Mouse (Mus musculus): ENCODE measurements at regions not wholly inside any gene's neighbourhood (a gene's known extent, or its start where the extent isn't known, plus 50 kb on each side); places are given as distances from the start of the nearest gene placed in this dataset.
A peak's percentile ranks its signal among the peaks of the same experiment; 100 is the strongest.

GRCm38 (mm10) chr12:117389516-117390347, 126.5 kb upstream of the Rapgef5 start:
- ATAC-seq, result no peak
- 53% methylated on average over 7 of the region's 7 CpGs for WGBS

DNA sequence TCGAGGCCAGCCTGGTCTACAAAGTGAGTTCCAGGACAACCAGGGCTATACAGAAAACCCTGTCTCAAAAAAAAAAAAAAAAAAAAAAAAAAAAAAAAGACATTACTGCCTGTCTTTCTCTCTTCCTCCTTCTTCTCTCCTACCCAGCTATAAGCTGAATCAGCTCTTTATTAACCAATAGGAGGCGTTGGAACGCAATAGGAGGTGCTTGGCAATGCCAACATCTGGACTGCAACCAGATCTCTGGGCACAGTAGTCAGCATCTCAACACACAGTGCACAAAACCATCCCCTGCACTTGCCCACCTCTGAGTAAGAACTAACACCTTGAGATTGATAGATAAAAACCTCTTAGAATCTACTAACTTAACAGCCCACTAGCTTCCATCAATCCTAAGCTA, 118.8 kb upstream of the Rapgef5 start:
- Histone ChIP-seq H3K4me2 (ENCODE audit: low read depth, low read length) (no peak overlapping the region), H3K27ac (ENCODE audit: low read length) (no peak overlapping the region), H3K9me3 (ENCODE audit: control insufficient read depth, low read length) (no peaks in the 10 kb centered on the region), H3K9ac (ENCODE audit: low read depth, low read length) (no peak overlapping the region), H3K4me3 (ENCODE audit: low read length) (no peak overlapping the region), H3K27me3 (replicated peaks; ENCODE audit: control insufficient read depth, insufficient read depth, low read length) (no peaks in the 10 kb centered on the region), H3K4me1 (ENCODE audit: control insufficient read depth, insufficient read depth, low read length) (no peaks in the 10 kb centered on the region), H3K36me3 (ENCODE audit: control insufficient read depth, insufficient read depth, low read length) (no peaks in the 10 kb centered on the region)
- no peak for ATAC-seq
- WGBS, result 91% methylated on average over 3 of the region's 3 CpGs

More at GRCm38 (mm10) chr12:117389516-117390347, 126.5 kb upstream of the Rapgef5 start:
- Histone ChIP-seq H3K27ac (ENCODE audit: low read length) (no peak overlapping the region), H3K4me2 (ENCODE audit: low read depth, low read length) (no peak overlapping the region), H3K4me3 (ENCODE audit: low read length) (no peak overlapping the region), H3K9ac (ENCODE audit: low read depth, low read length) (no peak overlapping the region), H3K9me3 (ENCODE audit: control insufficient read depth, low read length) (no peaks in the 10 kb centered on the region), H3K27me3 (replicated peaks; ENCODE audit: control insufficient read depth, insufficient read depth, low read length) (no peaks in the 10 kb centered on the region), H3K36me3 (ENCODE audit: control insufficient read depth, insufficient read depth, low read length) (no peaks in the 10 kb centered on the region), H3K4me1 (ENCODE audit: control insufficient read depth, insufficient read depth, low read length) (no peaks in the 10 kb centered on the region)

DNA sequence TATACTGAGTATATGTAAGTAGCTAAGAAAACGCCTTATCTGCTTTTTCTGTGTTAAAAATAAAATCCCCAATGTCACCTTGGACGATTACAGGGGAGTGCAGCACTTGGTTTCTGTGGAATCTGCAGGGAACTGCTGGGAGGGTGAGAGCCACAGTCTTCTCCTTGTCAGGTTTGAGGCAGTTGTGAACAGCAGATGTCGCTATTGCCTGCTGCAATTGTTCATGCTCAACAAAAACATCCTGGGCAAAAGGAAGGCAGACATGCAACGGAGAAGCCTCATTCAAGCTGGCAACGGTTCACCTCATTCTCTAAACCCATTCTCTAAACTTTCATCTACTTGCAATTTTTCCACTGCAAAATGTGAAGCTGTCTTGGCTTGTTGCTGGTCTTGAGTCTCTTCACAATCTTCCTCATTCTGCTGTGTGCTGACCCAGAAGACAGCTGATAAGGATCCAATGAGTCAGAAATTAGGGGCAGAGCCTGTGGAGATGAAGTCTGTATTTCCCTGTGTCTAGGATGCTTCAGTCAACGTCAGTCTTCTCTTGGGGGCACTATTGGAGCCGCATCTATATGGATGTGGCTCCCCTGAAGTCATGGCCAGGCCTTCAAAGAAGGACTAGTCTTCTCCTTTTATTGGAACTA, 112.6 kb upstream of the Rapgef5 start:
- H3K4me1 ChIP-seq (ENCODE audit: control insufficient read depth, insufficient read depth, low read length), result 0 out of 2 replicates have a peak, but pooled peaks cover 2% of the 10 kb centered on the region
- no peaks in the 10 kb centered on the region for H3K36me3 ChIP-seq (ENCODE audit: control insufficient read depth, insufficient read depth, low read length)
- H3K4me2 ChIP-seq (ENCODE audit: low read depth, low read length), result no peak overlapping the region
- H3K9me3 ChIP-seq (ENCODE audit: control insufficient read depth, low read length), result no peaks in the 10 kb centered on the region
- no peaks in the 10 kb centered on the region for H3K27me3 ChIP-seq (replicated peaks; ENCODE audit: control insufficient read depth, insufficient read depth, low read length)
- H3K9ac ChIP-seq (ENCODE audit: low read depth, low read length), result no peak overlapping the region
- H3K27ac ChIP-seq (ENCODE audit: low read length), result no peak overlapping the region
- peak; percentile 67; the same call in 1 of the 2 replicates for ATAC-seq
- H3K4me3 ChIP-seq (ENCODE audit: low read length), result no peak overlapping the region
- 12% methylated on average over 7 of the region's 7 CpGs for WGBS

- Histone ChIP-seq H3K4me2 (ENCODE audit: low read depth, low read length) (no peak overlapping the region), H3K4me1 (ENCODE audit: control insufficient read depth, insufficient read depth, low read length) (0 out of 2 replicates have a peak, but pooled peaks cover 2% of the 10 kb centered on the region), H3K9ac (ENCODE audit: low read depth, low read length) (no peak overlapping the region), H3K4me3 (ENCODE audit: low read length) (no peak overlapping the region), H3K27me3 (replicated peaks; ENCODE audit: control insufficient read depth, insufficient read depth, low read length) (no peaks in the 10 kb centered on the region), H3K9me3 (ENCODE audit: control insufficient read depth, low read length) (no peaks in the 10 kb centered on the region), H3K27ac (ENCODE audit: low read length) (no peak overlapping the region), H3K36me3 (ENCODE audit: control insufficient read depth, insufficient read depth, low read length) (no peaks in the 10 kb centered on the region)
- 30% methylated on average over 5 of the region's 5 CpGs for WGBS
- ATAC-seq, result peak; percentile 36
Observed at GRCm38 (mm10) chr12:117404157-117404752, 112.0 kb upstream of the Rapgef5 start.

GRCm38 (mm10) chr12:117406832-117407231, 109.4 kb upstream of the Rapgef5 start:
- H3K4me1 ChIP-seq (ENCODE audit: control insufficient read depth, insufficient read depth, low read length), result 0 out of 2 replicates have a peak, but pooled peaks cover 2% of the 10 kb centered on the region
- no peak overlapping the region for H3K27ac ChIP-seq (ENCODE audit: low read length)
- no peaks in the 10 kb centered on the region for H3K36me3 ChIP-seq (ENCODE audit: control insufficient read depth, insufficient read depth, low read length)
- WGBS, result 87% methylated on average over 9 of the region's 9 CpGs
- no peak for ATAC-seq
- no peak overlapping the region for H3K4me3 ChIP-seq (ENCODE audit: low read length)
- no peaks in the 10 kb centered on the region for H3K9me3 ChIP-seq (ENCODE audit: control insufficient read depth, low read length)
- no peak overlapping the region for H3K9ac ChIP-seq (ENCODE audit: low read depth, low read length)
- H3K4me2 ChIP-seq (ENCODE audit: low read depth, low read length), result no peak overlapping the region
- H3K27me3 ChIP-seq (replicated peaks; ENCODE audit: control insufficient read depth, insufficient read depth, low read length), result no peaks in the 10 kb centered on the region

- 29% methylated on average over 1 of the region's 1 CpGs for WGBS
- no peak overlapping the region for H3K27ac ChIP-seq (ENCODE audit: low read length)
- ATAC-seq, result no peak
Observed at GRCm38 (mm10) chr12:117410604-117411003, 105.7 kb upstream of the Rapgef5 start.

GRCm38 (mm10) chr12:117412257-117412656, 104.0 kb upstream of the Rapgef5 start:
- Histone ChIP-seq H3K9me3 (ENCODE audit: control insufficient read depth, low read length) (no peaks in the 10 kb centered on the region), H3K4me1 (ENCODE audit: control insufficient read depth, insufficient read depth, low read length) (peaks cover 7% of the 10 kb centered on the region; the same call in 1 of the 2 replicates), H3K27ac (ENCODE audit: low read length) (no peak overlapping the region), H3K36me3 (ENCODE audit: control insufficient read depth, insufficient read depth, low read length) (no peaks in the 10 kb centered on the region), H3K9ac (ENCODE audit: low read depth, low read length) (no peak overlapping the region), H3K4me3 (ENCODE audit: low read length) (no peak overlapping the region), H3K27me3 (replicated peaks; ENCODE audit: control insufficient read depth, insufficient read depth, low read length) (no peaks in the 10 kb centered on the region), H3K4me2 (ENCODE audit: low read depth, low read length) (no peak overlapping the region)
- no peak for ATAC-seq
- WGBS, result 63% methylated on average over 6 of the region's 6 CpGs

More at GRCm38 (mm10) chr12:117410604-117411003, 105.7 kb upstream of the Rapgef5 start:
- H3K27me3 ChIP-seq (replicated peaks; ENCODE audit: control insufficient read depth, insufficient read depth, low read length), result no peaks in the 10 kb centered on the region
- no peaks in the 10 kb centered on the region for H3K9me3 ChIP-seq (ENCODE audit: control insufficient read depth, low read length)
- no peak overlapping the region for H3K4me2 ChIP-seq (ENCODE audit: low read depth, low read length)
- peaks cover 7% of the 10 kb centered on the region; the same call in 1 of the 2 replicates for H3K4me1 ChIP-seq (ENCODE audit: control insufficient read depth, insufficient read depth, low read length)
- H3K9ac ChIP-seq (ENCODE audit: low read depth, low read length), result no peak overlapping the region
- no peaks in the 10 kb centered on the region for H3K36me3 ChIP-seq (ENCODE audit: control insufficient read depth, insufficient read depth, low read length)
- no peak overlapping the region for H3K4me3 ChIP-seq (ENCODE audit: low read length)

- H3K9ac ChIP-seq (ENCODE audit: low read depth, low read length), result no peak overlapping the region
- no peak overlapping the region for H3K27ac ChIP-seq (ENCODE audit: low read length)
- no peak overlapping the region for H3K4me3 ChIP-seq (ENCODE audit: low read length)
- H3K4me2 ChIP-seq (ENCODE audit: low read depth, low read length), result no peak overlapping the region
- WGBS, result 57% methylated on average over 2 of the region's 2 CpGs
- no peaks in the 10 kb centered on the region for H3K27me3 ChIP-seq (replicated peaks; ENCODE audit: control insufficient read depth, insufficient read depth, low read length)
- no peaks in the 10 kb centered on the region for H3K36me3 ChIP-seq (ENCODE audit: control insufficient read depth, insufficient read depth, low read length)
- ATAC-seq, result no peak
- H3K4me1 ChIP-seq (ENCODE audit: control insufficient read depth, insufficient read depth, low read length), result peaks cover 7% of the 10 kb centered on the region; the same call in 1 of the 2 replicates
- no peaks in the 10 kb centered on the region for H3K9me3 ChIP-seq (ENCODE audit: control insufficient read depth, low read length)
Observed at GRCm38 (mm10) chr12:117412779-117413505, 103.3 kb upstream of the Rapgef5 start.

- Histone ChIP-seq H3K4me1 (ENCODE audit: control insufficient read depth, insufficient read depth, low read length) (peaks cover 7% of the 10 kb centered on the region; the same call in 1 of the 2 replicates), H3K9ac (ENCODE audit: low read depth, low read length) (no peak overlapping the region), H3K9me3 (ENCODE audit: control insufficient read depth, low read length) (no peaks in the 10 kb centered on the region), H3K4me2 (ENCODE audit: low read depth, low read length) (no peak overlapping the region), H3K4me3 (ENCODE audit: low read length) (no peak overlapping the region), H3K36me3 (ENCODE audit: control insufficient read depth, insufficient read depth, low read length) (no peaks in the 10 kb centered on the region), H3K27me3 (replicated peaks; ENCODE audit: control insufficient read depth, insufficient read depth, low read length) (no peaks in the 10 kb centered on the region), H3K27ac (ENCODE audit: low read length) (no peak overlapping the region)
- peak; percentile 91 for ATAC-seq
- WGBS, result 61% methylated on average over 2 of the region's 2 CpGs
Observed at GRCm38 (mm10) chr12:117414020-117414419, 102.3 kb upstream of the Rapgef5 start.
